In genomic region chr13:97017711-97018110, GRCm38 (mm10) we compare ENCODE assay signal across 40 mouse cellular contexts. TPM values are rescaled to one million over a fixed set of nuclear protein-coding genes. Genes with fewer than 3 reads are reported as not detected.
DNase-seq lines count a peak whose midpoint lies in the region; ATAC-seq lines count a peak whose summit lies in the region.
"Had no signal": no experiment of that assay in that cellular context is flagged by ENCODE, and none has a peak within 500 bp of the region (broad histone marks: within the 10 kb centered on the region; RNA-seq: fewer than 3 reads in every experiment).

No protein-coding gene starts in this region.

- no peak overlapping the region for H3K4me3 ChIP-seq in intestine, embryonic 15.5 days (replicated peaks)
- H3K4me3 ChIP-seq: embryonic facial prominence, embryonic 10.5 days; embryonic facial prominence, embryonic 15.5 days; forebrain, embryonic 13.5 days; liver, embryonic 12.5 days; myocyte; neural tube, embryonic 12.5 days; stomach, embryonic 15.5 days had no signal

- ATAC-seq in intestine, embryonic 15.5 days: no peak
- ATAC-seq: CD4-positive, CD25-positive, alpha-beta regulatory T cell, adult 4 months; forebrain, embryonic 13.5 days; inflammation-experienced regulatory T-cells, adult 6 months; liver, embryonic 12.5 days; liver, postnatal 0 days; midbrain, embryonic 16.5 days had no signal

- H3K27ac ChIP-seq in intestine, embryonic 15.5 days: no peak overlapping the region
- H3K27ac ChIP-seq: embryonic facial prominence, embryonic 10.5 days; embryonic facial prominence, embryonic 15.5 days; forebrain, embryonic 13.5 days; hindbrain, embryonic 14.5 days; liver, embryonic 12.5 days; neural tube, embryonic 12.5 days; stomach, embryonic 15.5 days had no signal

- H3K4me2 ChIP-seq in intestine, embryonic 15.5 days (replicated peaks): no peak overlapping the region
- H3K4me2 ChIP-seq: embryonic facial prominence, embryonic 15.5 days; forebrain, embryonic 13.5 days; heart, embryonic 11.5 days; hindbrain, embryonic 14.5 days; liver, embryonic 12.5 days; midbrain, embryonic 11.5 days; neural tube, embryonic 12.5 days; stomach, embryonic 15.5 days had no signal

- H3K9ac ChIP-seq in intestine, embryonic 15.5 days: no peak overlapping the region
- H3K9ac ChIP-seq: embryonic facial prominence, embryonic 15.5 days; forebrain, embryonic 13.5 days; hindbrain, embryonic 14.5 days; liver, embryonic 12.5 days; liver, postnatal 0 days; neural tube, embryonic 12.5 days; stomach, embryonic 15.5 days had no signal

- H3K9me3 ChIP-seq in intestine, embryonic 15.5 days: no peaks in the 10 kb centered on the region
- H3K9me3 ChIP-seq: embryonic facial prominence, embryonic 10.5 days; embryonic facial prominence, embryonic 15.5 days; forebrain, embryonic 13.5 days; liver, embryonic 12.5 days; neural tube, embryonic 12.5 days; stomach, embryonic 15.5 days had no signal

- peak; percentile 5 for DNase-seq in layer of hippocampus, adult 9-11 months
- DNase-seq in layer of hippocampus, adult 18-20 months (ENCODE audit: low spot score in 2 of 2): no peak
- DNase-seq in cerebellum, adult 11-12 months: peak; percentile 67
- DNase-seq in cerebellum, adult 9-11 months: peak; percentile 67
- DNase-seq in kidney, postnatal 4 days: no peak
- DNase-seq in adrenal gland, postnatal 10 days: no peak
- DNase-seq: adrenal gland, postnatal 25 days; gastrocnemius, postnatal 25 days; heart, adult 18-20 months; heart, postnatal 4 days; kidney, adult 9 months; kidney, postnatal 10 days; liver, postnatal 0 days; lung, postnatal 36 days; right cerebral cortex, adult 18-20 months; right cerebral cortex, postnatal 4 days; thymus, postnatal 14 days had no signal

- no peaks in the 10 kb centered on the region for H3K4me1 ChIP-seq in intestine, embryonic 15.5 days (replicated peaks)
- H3K4me1 ChIP-seq: embryonic facial prominence, embryonic 10.5 days; embryonic facial prominence, embryonic 15.5 days; forebrain, embryonic 13.5 days; neural tube, embryonic 12.5 days; stomach, embryonic 15.5 days had no signal

- no peaks in the 10 kb centered on the region for H3K27me3 ChIP-seq in intestine, embryonic 15.5 days (replicated peaks)
- H3K27me3 ChIP-seq: embryonic facial prominence, embryonic 15.5 days; forebrain, embryonic 13.5 days; liver, embryonic 12.5 days; neural tube, embryonic 12.5 days; stomach, embryonic 15.5 days had no signal

- no peaks in the 10 kb centered on the region for H3K36me3 ChIP-seq in intestine, embryonic 15.5 days
- H3K36me3 ChIP-seq: embryonic facial prominence, embryonic 10.5 days; embryonic facial prominence, embryonic 15.5 days; liver, embryonic 12.5 days; neural tube, embryonic 12.5 days; stomach, embryonic 15.5 days had no signal

- 93% methylated on average over 3 of the region's 3 CpGs for WGBS in intestine, embryonic 15.5 days

RNA-seq across cellular contexts. Expression of gene 1700029F12Rik, which starts 16.5 kb away (rescaled TPM):
- total RNA-seq in layer of hippocampus, adult 18-20 months (2021): not detected
- total RNA-seq in adrenal gland, postnatal 10 days (2021): not detected
- not detected in 2 replicates for polyA plus RNA-seq in intestine, embryonic 15.5 days (2015; fragmentation: Nextera tagmentation; extraction: Ambion mirVana)
- total RNA-seq: adrenal gland, postnatal 25 days; gastrocnemius, adult 18-20 months; gastrocnemius, postnatal 25 days; heart, adult 18-20 months; heart, postnatal 4 days; layer of hippocampus, postnatal 14 days; left cerebral cortex, adult 8-10 months; left cerebral cortex, postnatal 36 days; megakaryocyte, adult 5-6 weeks had no signal
- polyA plus RNA-seq: brain, embryonic 14.5 days; CD4-positive, CD25-positive, alpha-beta regulatory T cell, adult 4 months; embryonic facial prominence, embryonic 10.5 days; embryonic facial prominence, embryonic 15.5 days; forebrain, embryonic 13.5 days; heart, embryonic 11.5 days; heart, embryonic 16.5 days; hindbrain, embryonic 14.5 days; inflammation-experienced regulatory T-cells, adult 6 months; limb, embryonic 14.5 days; liver, embryonic 12.5 days; liver, postnatal 0 days; lung, embryonic 16.5 days; midbrain, embryonic 11.5 days; midbrain, embryonic 16.5 days; myocyte; neural tube, embryonic 12.5 days; stomach, embryonic 15.5 days had no signal

RNA-seq across cellular contexts. Expression of gene Fam169a, which starts 49.4 kb away (rescaled TPM):
- 10 to 100 TPM; 40.9 to 43.1 TPM for total RNA-seq in layer of hippocampus, adult 18-20 months (2021)
- total RNA-seq in adrenal gland, postnatal 10 days (2021): 1 to 10 TPM; 4.9 to 5.4 TPM
- polyA plus RNA-seq in intestine, embryonic 15.5 days (2015; fragmentation: Nextera tagmentation; extraction: Ambion mirVana): 2.1 and 2.4 TPM in 2 replicates
- total RNA-seq: gastrocnemius, postnatal 25 days had no signal

Comparison
In these comparisons a context has a peak if more than half of its experiments do, and no peak if none do; other contexts are left out.
1. DNase-seq: peak in layer of hippocampus, adult 9-11 months (single experiment), cerebellum, adult 11-12 months (single experiment) and cerebellum, adult 9-11 months (single experiment); none in layer of hippocampus, adult 18-20 months (0 of 2), kidney, postnatal 4 days (0 of 2) and adrenal gland, postnatal 10 days (single experiment).
2. RNA of gene Fam169a, which starts 49.4 kb away (total RNA-seq): 40.9 to 43.1 TPM in layer of hippocampus, adult 18-20 months; 4.9 to 5.4 TPM in adrenal gland, postnatal 10 days; every median in the first group is over 4 times any median in the second.